Mouse (Mus musculus): ENCODE data around the gene Olfr995. TPM values are rescaled to one million over a fixed set of nuclear protein-coding genes. Genes with fewer than 3 reads are reported as not detected.

Gene Olfr995
- not detected in 2 replicates for polyA plus RNA-seq (2016; fragmentation: Nextera tagmentation; extraction: Ambion mirVana)

GRCm38 (mm10) chr2:85443539-85443938 is at the start of gene Olfr995:
Olfr995 (minus strand) TSS chr2:85443639.
- 15% methylated on average over 1 of the region's 1 CpGs for WGBS
- H3K27ac ChIP-seq, result no peak within 1 kb of the TSS
- no peaks in the 10 kb centered on the region for H3K36me3 ChIP-seq (replicated peaks)

GRCm38 (mm10) chr2:85490396-85490795 is 47.0 kb upstream of the Olfr995 start:
- no peak for ATAC-seq (ENCODE audit: low FRiP score)
- no peaks in the 10 kb centered on the region for H3K36me3 ChIP-seq (replicated peaks)
- no peak overlapping the region for H3K4me2 ChIP-seq
- no peak overlapping the region for H3K27ac ChIP-seq
- no peaks in the 10 kb centered on the region for H3K9me3 ChIP-seq
- H3K4me3 ChIP-seq (replicated peaks), result no peak overlapping the region
- no peaks in the 10 kb centered on the region for H3K27me3 ChIP-seq
- no peaks in the 10 kb centered on the region for H3K4me1 ChIP-seq
- 81% methylated on average over 5 of the region's 5 CpGs for WGBS
- no peak overlapping the region for H3K9ac ChIP-seq

More at GRCm38 (mm10) chr2:85443539-85443938, at the start of gene Olfr995:
- H3K4me2 ChIP-seq, result no peak within 1 kb of the TSS
- H3K4me1 ChIP-seq, result no peaks in the 10 kb centered on the region
- H3K9me3 ChIP-seq, result no peaks in the 10 kb centered on the region
- H3K27me3 ChIP-seq, result no peaks in the 10 kb centered on the region
- H3K4me3 ChIP-seq (replicated peaks), result no peak within 1 kb of the TSS
- H3K9ac ChIP-seq, result no peak within 1 kb of the TSS
- ATAC-seq (ENCODE audit: low FRiP score), result no peak

- no peaks in the 10 kb centered on the region for H3K4me1 ChIP-seq
- no peak overlapping the region for H3K4me2 ChIP-seq
- no peaks in the 10 kb centered on the region; the same call in 1 of the 2 replicates for H3K9me3 ChIP-seq
- 86% methylated on average over 3 of the region's 3 CpGs for WGBS
- H3K4me3 ChIP-seq (replicated peaks), result no peak overlapping the region
- no peak for ATAC-seq (ENCODE audit: low FRiP score)
- no peak overlapping the region for H3K27ac ChIP-seq
- H3K36me3 ChIP-seq (replicated peaks), result no peaks in the 10 kb centered on the region
- no peaks in the 10 kb centered on the region for H3K27me3 ChIP-seq
- H3K9ac ChIP-seq, result no peak overlapping the region
Observed at GRCm38 (mm10) chr2:85466801-85467325, 23.4 kb upstream of the Olfr995 start.

GRCm38 (mm10) chr2:85442546-85442945 is 893 bp downstream of the Olfr995 start:
- Histone ChIP-seq H3K36me3 (replicated peaks) (no peaks in the 10 kb centered on the region), H3K9me3 (no peaks in the 10 kb centered on the region), H3K4me3 (replicated peaks) (no peak overlapping the region), H3K4me1 (no peaks in the 10 kb centered on the region), H3K27ac (no peak overlapping the region), H3K4me2 (no peak overlapping the region), H3K27me3 (no peaks in the 10 kb centered on the region), H3K9ac (no peak overlapping the region)
- no peak for ATAC-seq (ENCODE audit: low FRiP score)

GRCm38 (mm10) chr2:85436351-85436750 is 7.1 kb downstream of the Olfr995 start, which contains the start of gene Olfr994:
Olfr994 (minus strand) TSS chr2:85436451.
- Histone ChIP-seq H3K4me3 (replicated peaks) (no peak within 1 kb of the TSS), H3K4me1 (no peaks in the 10 kb centered on the region), H3K4me2 (no peak within 1 kb of the TSS), H3K36me3 (replicated peaks) (no peaks in the 10 kb centered on the region), H3K9me3 (no peaks in the 10 kb centered on the region), H3K9ac (no peak within 1 kb of the TSS), H3K27me3 (no peaks in the 10 kb centered on the region), H3K27ac (no peak within 1 kb of the TSS)
- 87% methylated on average over 3 of the region's 3 CpGs for WGBS
- ATAC-seq (ENCODE audit: low FRiP score), result no peak

GRCm38 (mm10) chr2:85425893-85426292 is 17.5 kb downstream of the Olfr995 start:
- Histone ChIP-seq H3K9ac (no peak overlapping the region), H3K9me3 (no peaks in the 10 kb centered on the region), H3K4me2 (no peak overlapping the region), H3K27me3 (no peaks in the 10 kb centered on the region), H3K27ac (no peak overlapping the region), H3K4me3 (replicated peaks) (no peak overlapping the region), H3K36me3 (replicated peaks) (no peaks in the 10 kb centered on the region), H3K4me1 (no peaks in the 10 kb centered on the region)
- 75% methylated on average over 1 of the region's 1 CpGs for WGBS
- ATAC-seq (ENCODE audit: low FRiP score), result no peak

- Histone ChIP-seq H3K4me1 (no peaks in the 10 kb centered on the region), H3K4me3 (replicated peaks) (no peak within 1 kb of the TSS), H3K9ac (no peak within 1 kb of the TSS), H3K9me3 (no peaks in the 10 kb centered on the region), H3K36me3 (replicated peaks) (no peaks in the 10 kb centered on the region), H3K4me2 (no peak within 1 kb of the TSS), H3K27ac (no peak within 1 kb of the TSS), H3K27me3 (no peaks in the 10 kb centered on the region)
- ATAC-seq (ENCODE audit: low FRiP score), result no peak
Observed at GRCm38 (mm10) chr2:85414777-85415176, 28.7 kb downstream of the Olfr995 start, which contains the start of gene Olfr993. Olfr993 (minus strand) TSS chr2:85414877.

GRCm38 (mm10) chr2:85409369-85409768 is 34.1 kb downstream of the Olfr995 start, which contains the start of gene Olfr992:
Olfr992 (minus strand) TSS chr2:85409469.
- no peak within 1 kb of the TSS for H3K4me3 ChIP-seq (replicated peaks)
- H3K4me1 ChIP-seq, result no peaks in the 10 kb centered on the region
- H3K9me3 ChIP-seq, result no peaks in the 10 kb centered on the region
- no peak within 1 kb of the TSS for H3K27ac ChIP-seq
- 63% methylated on average over 2 of the region's 2 CpGs for WGBS
- no peak for ATAC-seq (ENCODE audit: low FRiP score)
- H3K9ac ChIP-seq, result no peak within 1 kb of the TSS
- no peaks in the 10 kb centered on the region for H3K36me3 ChIP-seq (replicated peaks)
- no peaks in the 10 kb centered on the region for H3K27me3 ChIP-seq
- H3K4me2 ChIP-seq, result no peak within 1 kb of the TSS

Other genes with a start within 250 kb of the Olfr995 start
- gene Lrrc55, start 246.4 kb downstream of the Olfr995 start, polyA plus RNA-seq (2016; fragmentation: Nextera tagmentation; extraction: Ambion mirVana), result 2.8 and 3.1 TPM in 2 replicates
- not detected in 2 replicates for gene Olfr987, start 104.3 kb downstream of the Olfr995 start, polyA plus RNA-seq (2016; fragmentation: Nextera tagmentation; extraction: Ambion mirVana)
- gene Olfr988, start 80.4 kb downstream of the Olfr995 start, polyA plus RNA-seq (2016; fragmentation: Nextera tagmentation; extraction: Ambion mirVana), result not detected in 2 replicates
- gene Olfr992, start 34.2 kb downstream of the Olfr995 start, polyA plus RNA-seq (2016; fragmentation: Nextera tagmentation; extraction: Ambion mirVana), result not detected in 2 replicates
- not detected in 2 replicates for gene Olfr993, start 28.8 kb downstream of the Olfr995 start, polyA plus RNA-seq (2016; fragmentation: Nextera tagmentation; extraction: Ambion mirVana)
- gene Olfr994, start 7.2 kb downstream of the Olfr995 start, polyA plus RNA-seq (2016; fragmentation: Nextera tagmentation; extraction: Ambion mirVana), result not detected in 2 replicates
- gene 4833423E24Rik, start 75.4 kb upstream of the Olfr995 start, polyA plus RNA-seq (2016; fragmentation: Nextera tagmentation; extraction: Ambion mirVana), result not detected in 2 replicates
- gene Olfr996, start 135.6 kb upstream of the Olfr995 start, polyA plus RNA-seq (2016; fragmentation: Nextera tagmentation; extraction: Ambion mirVana), result not detected in 2 replicates
- gene Olfr998, start 145.3 kb upstream of the Olfr995 start, polyA plus RNA-seq (2016; fragmentation: Nextera tagmentation; extraction: Ambion mirVana), result not detected in 2 replicates
- gene Olfr1000, start 168.3 kb upstream of the Olfr995 start, polyA plus RNA-seq (2016; fragmentation: Nextera tagmentation; extraction: Ambion mirVana), result not detected in 2 replicates
- not detected in 2 replicates for gene Olfr1002, start 207.1 kb upstream of the Olfr995 start, polyA plus RNA-seq (2016; fragmentation: Nextera tagmentation; extraction: Ambion mirVana)
- not detected in 2 replicates for gene Olfr154, start 220.8 kb upstream of the Olfr995 start, polyA plus RNA-seq (2016; fragmentation: Nextera tagmentation; extraction: Ambion mirVana)
- gene Olfr1006, start 235.1 kb upstream of the Olfr995 start, polyA plus RNA-seq (2016; fragmentation: Nextera tagmentation; extraction: Ambion mirVana), result not detected in 2 replicates
- not detected in 2 replicates for gene Olfr1008, start 245.8 kb upstream of the Olfr995 start, polyA plus RNA-seq (2016; fragmentation: Nextera tagmentation; extraction: Ambion mirVana)